Mouse (Mus musculus) naive thymus-derived CD4-positive, alpha-beta T cell, adult 5 months (primary cell): ENCODE results near the gene Rogdi. TPM values are rescaled to one million over a fixed set of nuclear protein-coding genes. Genes with fewer than 3 reads are reported as not detected.

Experiments used
- polyA plus RNA-seq: library from polyadenylated mRNA; unstranded; fragments of 100-300 nt; shearing (Covaris generic); gene quantifications from one replicate; pipeline ENCODE4 v1.2.1, GENCODE M21; 2017

Gene Rogdi
- 11.5 TPM for polyA plus RNA-seq

DNA sequence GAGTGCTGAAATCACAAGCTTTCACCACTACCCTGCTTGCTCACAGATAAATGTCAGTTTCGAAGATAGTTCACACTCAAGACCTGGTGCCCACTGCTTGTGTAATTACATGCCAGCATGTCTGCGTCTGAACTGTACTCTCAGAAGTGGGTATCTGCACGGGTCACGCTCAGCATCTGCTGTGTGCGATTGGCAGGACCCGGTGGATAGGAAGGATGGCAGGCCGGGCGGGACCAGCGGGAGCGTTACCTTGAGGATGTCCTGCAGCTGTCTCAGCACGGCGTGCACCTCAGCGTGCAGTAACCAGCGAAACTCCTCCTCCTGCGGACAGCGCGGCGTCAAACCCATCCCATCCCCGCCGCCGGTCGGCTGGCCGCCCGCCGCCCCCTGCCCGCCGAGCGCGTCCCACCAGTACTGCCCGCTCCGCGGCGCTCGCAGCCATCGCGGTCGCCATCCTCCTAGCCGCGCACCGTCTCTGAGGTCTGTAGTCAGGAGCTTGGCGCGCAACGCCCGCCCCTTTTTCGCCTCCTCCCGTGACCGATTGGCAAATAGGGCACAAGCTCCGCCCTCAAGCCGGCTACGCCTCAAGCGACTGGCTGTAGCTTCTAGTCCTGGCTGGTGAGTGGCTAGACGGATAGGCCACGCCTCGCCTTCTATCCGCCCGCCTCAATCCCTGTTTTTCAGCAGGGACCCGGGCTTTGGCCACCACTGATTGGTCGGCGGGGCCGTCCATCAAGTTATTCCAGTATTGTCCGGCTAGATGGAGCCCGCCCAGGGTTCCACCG is at the start of gene Rogdi:
Gene Rogdi (minus strand): TSS at position 500 of the 785 bp plus-strand sequence.

DNA sequence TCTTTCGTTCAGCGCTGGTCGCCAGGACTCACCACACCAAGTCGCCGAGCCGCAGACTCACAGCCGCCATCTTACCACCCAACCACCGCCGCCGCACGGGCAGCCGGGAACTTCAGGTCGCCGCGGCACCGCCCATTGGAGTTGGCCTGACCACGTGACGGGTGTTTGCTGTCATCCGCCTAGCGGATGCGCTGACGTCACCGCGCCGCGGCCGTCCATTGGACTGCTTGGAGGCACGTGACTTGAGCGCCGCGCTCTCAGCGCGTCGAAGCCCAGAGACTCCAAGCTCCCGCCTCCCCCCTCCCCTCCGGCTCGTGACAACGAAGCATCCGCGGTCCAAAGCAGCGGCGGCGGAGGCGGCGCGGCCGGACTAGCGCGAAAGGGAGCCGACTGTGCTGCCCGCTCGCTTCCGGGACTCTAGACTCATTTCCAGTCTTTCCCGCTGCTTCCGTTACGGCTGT is 36.5 kb upstream of the Rogdi start, which contains the start of the genes Glyr1 and Ubn1:
Gene Glyr1 (minus strand): TSS at position 90 of the 461 bp plus-strand sequence.
Gene Ubn1 (plus strand): TSS at position 284 of the 461 bp plus-strand sequence.

DNA sequence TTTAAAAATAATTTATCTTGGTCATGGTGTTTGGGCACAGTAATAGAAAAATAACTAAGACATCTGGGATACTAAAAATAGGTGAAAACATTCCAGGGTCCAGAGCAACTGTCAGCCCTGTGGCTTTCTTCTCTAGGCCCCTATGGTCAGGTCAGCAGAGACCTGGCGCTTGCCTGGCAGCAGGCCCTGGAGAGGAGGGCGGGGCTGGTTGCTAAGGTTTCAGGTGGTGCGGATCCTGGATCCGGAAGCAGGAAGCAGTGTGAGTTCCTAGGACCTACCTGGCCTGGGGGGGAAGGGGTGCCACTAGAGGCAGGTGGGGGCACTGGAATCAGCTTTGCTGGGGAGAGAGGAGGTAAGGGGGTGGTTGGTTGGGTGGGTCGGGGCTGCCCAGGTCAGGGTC is 6.3 kb downstream of the Rogdi start, which contains the start of gene Smim22:
Gene Smim22 (plus strand): TSS at position 222 of the 400 bp plus-strand sequence.

DNA sequence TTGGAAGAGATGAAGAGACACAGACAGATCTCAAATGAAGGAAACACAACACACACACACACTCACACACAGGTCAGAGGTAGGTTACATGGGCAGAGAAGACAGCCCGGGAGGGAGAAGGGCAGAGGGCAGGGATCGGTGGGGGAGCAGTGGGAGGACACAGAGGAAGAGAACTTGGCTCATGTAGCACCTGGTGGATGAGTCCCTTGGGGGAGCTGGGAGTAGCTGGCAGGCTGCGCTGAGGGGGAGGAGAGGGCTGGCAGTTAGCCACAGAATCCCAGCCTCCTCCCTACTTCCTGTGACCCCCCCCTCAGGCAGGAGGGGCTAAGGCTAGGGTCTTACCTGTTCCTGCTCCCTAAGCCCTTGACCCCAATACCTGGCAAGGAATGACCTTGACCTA is 15.8 kb downstream of the Rogdi start, which contains the start of gene Sept12:
Gene Sept12 (minus strand): TSS at position 300 of the 400 bp plus-strand sequence.

DNA sequence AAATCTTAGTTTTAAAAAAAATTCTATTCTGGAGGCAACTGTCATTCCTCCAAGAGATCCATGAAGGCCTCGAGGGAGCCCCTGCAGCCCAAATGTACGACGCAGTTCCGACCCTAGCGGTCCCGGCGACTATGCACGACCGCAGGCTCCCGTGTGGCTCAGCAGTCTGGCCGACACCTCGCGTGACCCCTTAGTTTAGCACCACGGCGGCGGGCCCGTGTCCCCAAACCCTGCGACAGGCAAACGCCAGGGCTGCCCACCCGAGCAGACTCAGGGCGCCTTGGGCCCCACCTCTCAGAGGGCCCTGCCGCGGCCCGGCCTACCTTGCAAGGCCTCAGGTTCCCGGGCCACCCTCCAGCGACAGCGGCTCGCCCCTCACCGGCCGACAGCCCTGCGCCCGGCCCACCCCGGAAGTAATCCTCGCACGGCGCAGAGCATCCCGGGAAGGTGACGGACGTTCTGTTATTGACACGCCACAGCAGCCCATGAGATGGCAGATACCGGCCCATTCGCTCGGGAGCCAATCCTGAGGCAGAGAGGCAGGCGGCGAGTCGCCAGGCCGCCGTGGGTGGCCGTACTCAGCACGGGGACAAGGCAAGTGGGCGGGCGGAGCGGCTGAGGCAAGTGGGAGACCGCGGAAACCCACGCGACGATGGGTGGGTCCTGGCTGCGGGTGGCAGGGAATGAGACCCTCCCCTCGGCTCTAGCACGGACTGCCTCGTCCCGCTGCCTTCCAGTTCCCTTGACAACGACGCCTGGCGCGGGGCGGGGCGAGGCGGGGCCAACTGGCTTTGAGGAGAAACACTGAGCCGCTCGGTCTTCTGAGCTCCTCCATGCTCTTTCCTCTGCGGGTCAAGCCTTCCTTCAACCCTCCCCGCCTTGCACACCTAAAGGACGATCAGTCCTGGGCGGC is 49.3 kb downstream of the Rogdi start, which contains the start of gene Anks3:
Gene Anks3 (minus strand): TSS at position 409 of the 913 bp plus-strand sequence.

Other genes with a start within 250 kb of the Rogdi start
- 91.3 TPM for gene Cdip1, start 223.3 kb downstream of the Rogdi start, polyA plus RNA-seq
- not detected for gene 4930562C15Rik, start 178.1 kb downstream of the Rogdi start, polyA plus RNA-seq
- gene Ubald1, start 133.2 kb downstream of the Rogdi start, polyA plus RNA-seq: 104 TPM
- 61.7 TPM for gene Mgrn1, start 127.3 kb downstream of the Rogdi start, polyA plus RNA-seq
- gene Nudt16l1, start 74.8 kb downstream of the Rogdi start, polyA plus RNA-seq: 64.3 TPM
- gene Anks3, start 49.3 kb downstream of the Rogdi start, polyA plus RNA-seq: 69.7 TPM
- gene Sept12, start 15.7 kb downstream of the Rogdi start, polyA plus RNA-seq: not detected
- not detected for gene Smim22, start 6.3 kb downstream of the Rogdi start, polyA plus RNA-seq
- 156 TPM for gene Glyr1, start 36.3 kb upstream of the Rogdi start, polyA plus RNA-seq
- gene Ubn1, start 36.5 kb upstream of the Rogdi start, polyA plus RNA-seq: 92.4 TPM
- gene Ppl, start 118.9 kb upstream of the Rogdi start, polyA plus RNA-seq: 0.20 TPM
- gene Sec14l5, start 133.6 kb upstream of the Rogdi start, polyA plus RNA-seq: not detected
- gene Nagpa, start 190.5 kb upstream of the Rogdi start, polyA plus RNA-seq: 33.8 TPM
- gene AU021092, start 208.7 kb upstream of the Rogdi start, polyA plus RNA-seq: not detected
- gene Alg1, start 220.1 kb upstream of the Rogdi start, polyA plus RNA-seq: 46.9 TPM
- 32.0 TPM for gene Eef2kmt, start 242.4 kb upstream of the Rogdi start, polyA plus RNA-seq